Mouse (Mus musculus) C2C12 (cell line): ENCODE data around the gene Tac4. TPM values are rescaled to one million over a fixed set of nuclear protein-coding genes. Genes with fewer than 3 reads are reported as not detected.

Experiments used
- H3K27me3 ChIP-seq: one replicate; pipeline ENCODE4 v1.6.1; 2011; ENCODE audit not compliant: control insufficient read depth, insufficient read depth, insufficient read length
- H3K36me3 ChIP-seq: one replicate; pipeline ENCODE4 v1.6.1; 2011; ENCODE audit not compliant: control insufficient read depth, insufficient read depth
- H3K4me3 ChIP-seq: one replicate; pipeline ENCODE4 v1.5.1; 2011; ENCODE audit warnings: mild to moderate bottlenecking, control low read depth; ENCODE audit not compliant: poor library complexity, insufficient read depth, severe bottlenecking
- H3K79me2 ChIP-seq: one replicate; pipeline ENCODE4 v1.6.1; 2011; ENCODE audit not compliant: control insufficient read depth, insufficient read depth
- H3K79me3 ChIP-seq: one replicate; pipeline ENCODE4 v1.6.1; 2011; ENCODE audit warnings: low read depth, control low read depth
- H3ac ChIP-seq: one replicate; pipeline ENCODE3; 2011; ENCODE audit warnings: low read depth; ENCODE audit not compliant: control insufficient read depth, insufficient read length
- CEBPB ChIP-seq: IDR thresholded peaks from one replicate; pipeline ENCODE4 v1.6.1; 2011; ENCODE audit warnings: low read depth, mild to moderate bottlenecking, control low read depth, moderate library complexity
- CTCF ChIP-seq: IDR thresholded peaks from one replicate; pipeline ENCODE4 v1.5.1; 2011; ENCODE audit not compliant: control insufficient read depth, insufficient read depth, insufficient read length
- FOSL1 ChIP-seq: IDR thresholded peaks from one replicate; pipeline ENCODE4 v1.8.0; 2011; ENCODE audit warnings: mild to moderate bottlenecking, low read length; ENCODE audit not compliant: poor library complexity, insufficient read depth, severe bottlenecking
- MAX ChIP-seq: IDR thresholded peaks from one replicate; pipeline ENCODE4 v1.6.1; 2011; ENCODE audit warnings: mild to moderate bottlenecking, control low read depth
- MYOD1 ChIP-seq: IDR thresholded peaks from one replicate; pipeline ENCODE4 v1.6.1; 2011; ENCODE audit warnings: low read depth; ENCODE audit not compliant: control insufficient read depth, insufficient read length
- MYOG ChIP-seq: IDR thresholded peaks from one replicate; pipeline ENCODE4 v1.6.1; 2011; ENCODE audit not compliant: control insufficient read depth, insufficient read length; ENCODE audit errors: extremely low read depth
- USF1 ChIP-seq: IDR thresholded peaks from one replicate; pipeline ENCODE4 v1.6.1; 2011; ENCODE audit warnings: low read depth, mild to moderate bottlenecking, control low read depth, moderate library complexity
- polyA plus RNA-seq: library from polyadenylated mRNA; unstranded; fragments of >200 nt; fragmentation: generic; extraction: Trizol; gene quantifications from one replicate; pipeline ENCODE4 v1.2.1, GENCODE M21; 2012; ENCODE audit warnings: missing spikeins

Tac4 gene
- polyA plus RNA-seq, 1 experiment, result 0.04 TPM

DNA sequence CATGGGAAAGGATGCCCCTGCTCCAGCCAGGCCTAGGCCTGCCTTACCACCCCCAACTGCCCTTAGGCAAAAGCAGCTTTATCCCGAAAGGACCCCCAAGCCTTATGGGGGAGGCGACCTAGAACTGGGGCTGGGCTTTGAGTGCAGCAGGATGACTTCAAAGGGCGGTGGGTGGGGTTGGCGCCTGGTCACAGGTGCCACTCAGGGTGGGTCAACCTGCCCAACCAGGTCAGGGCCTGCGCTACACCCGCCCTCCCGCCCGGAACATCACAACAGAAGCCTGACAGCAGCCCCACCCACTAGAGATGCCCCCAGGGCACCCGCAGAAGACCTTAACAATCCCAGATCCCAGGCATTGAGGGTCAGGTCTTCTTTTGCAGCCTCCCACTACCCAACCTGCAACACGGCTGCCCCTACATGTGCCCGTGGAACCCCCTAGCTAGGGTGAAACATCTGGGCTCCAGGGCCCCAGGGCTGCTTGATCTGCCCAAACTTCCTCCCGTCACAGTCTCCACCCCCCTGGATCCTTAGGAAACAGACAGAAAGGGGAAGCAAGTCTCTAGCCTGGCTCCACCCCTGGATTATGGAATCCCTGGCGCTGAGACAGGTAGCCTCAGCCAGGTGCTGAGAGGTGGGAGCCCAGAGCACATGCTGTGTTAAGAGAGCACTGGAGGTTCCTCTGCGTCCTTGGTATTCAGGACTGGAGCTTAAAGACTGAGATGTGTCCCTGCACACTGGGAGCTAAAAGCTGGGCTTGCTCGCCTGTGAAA, 37.0 kb upstream of the Tac4 start:
- H3K27me3 ChIP-seq, result no peaks in the 10 kb centered on the region
- no peak overlapping the region for H3ac ChIP-seq
- H3K36me3 ChIP-seq, result no peaks in the 10 kb centered on the region
- H3K79me3 ChIP-seq, result no peaks in the 10 kb centered on the region
- no peak overlapping the region for H3K4me3 ChIP-seq
- H3K79me2 ChIP-seq, result no peaks in the 10 kb centered on the region
- TF ChIP-seq CTCF, result no peak
- no peak for TF ChIP-seq MYOG
- TF ChIP-seq MYOD1, result no peak
- no peak for TF ChIP-seq USF1
- no peak for TF ChIP-seq MAX
- no peak for TF ChIP-seq CEBPB
- no peak for TF ChIP-seq FOSL1

DNA sequence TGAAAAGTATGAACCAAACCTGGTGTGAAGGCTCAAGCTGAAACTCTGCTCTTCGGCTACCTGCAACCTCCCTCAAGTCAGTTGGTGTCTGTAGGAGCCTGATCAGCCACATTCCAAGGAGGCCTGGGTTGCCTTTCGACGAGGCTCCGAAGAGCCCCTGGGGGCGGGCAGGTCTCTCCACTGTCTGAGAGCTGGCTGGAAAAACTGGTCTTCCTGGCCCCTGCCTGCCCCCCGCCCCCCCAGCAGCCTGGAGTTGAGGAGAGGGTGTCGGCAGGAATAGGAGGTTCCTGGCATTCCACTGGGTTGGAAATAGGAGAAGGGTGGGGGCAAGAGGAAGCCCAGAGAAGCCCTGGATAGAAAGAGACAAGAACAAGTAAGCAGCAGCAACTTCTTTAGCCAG, 35.9 kb upstream of the Tac4 start:
- H3K4me3 ChIP-seq, result no peak overlapping the region
- no peak overlapping the region for H3ac ChIP-seq
- TF ChIP-seq FOSL1 (no peak), MYOG (no peak), CTCF (no peak), MYOD1 (no peak), USF1 (no peak), MAX (no peak), CEBPB (no peak)
- H3K79me3 ChIP-seq, result no peaks in the 10 kb centered on the region
- H3K27me3 ChIP-seq, result no peaks in the 10 kb centered on the region
- H3K79me2 ChIP-seq, result no peaks in the 10 kb centered on the region
- no peaks in the 10 kb centered on the region for H3K36me3 ChIP-seq

DNA sequence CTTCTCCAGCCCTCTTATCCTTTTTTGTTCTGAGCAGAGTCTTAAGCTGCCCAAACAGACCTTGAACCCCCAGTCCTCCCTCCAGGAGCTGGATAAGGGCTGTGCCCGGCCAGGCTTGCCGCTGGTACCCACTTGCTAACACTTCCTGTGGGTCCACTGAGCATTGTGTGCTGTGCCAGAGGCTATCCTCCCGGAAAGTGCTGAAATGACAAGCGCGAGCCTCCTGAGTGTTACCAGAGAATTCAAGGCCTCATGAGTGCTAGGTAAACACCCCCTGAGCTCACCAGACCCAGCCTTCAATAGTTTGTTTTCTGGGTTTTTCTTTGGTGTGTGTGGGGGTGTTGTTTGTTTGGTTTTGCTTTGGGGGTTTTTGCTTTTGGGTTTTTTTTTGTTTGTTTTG, 33.9 kb upstream of the Tac4 start:
- Histone ChIP-seq H3K4me3 (no peak overlapping the region), H3K27me3 (no peaks in the 10 kb centered on the region), H3K36me3 (no peaks in the 10 kb centered on the region), H3ac (no peak overlapping the region), H3K79me3 (no peaks in the 10 kb centered on the region), H3K79me2 (no peaks in the 10 kb centered on the region)
- no peak for TF ChIP-seq MAX
- no peak for TF ChIP-seq MYOD1
- no peak for TF ChIP-seq CEBPB
- TF ChIP-seq CTCF, result no peak
- TF ChIP-seq USF1, result no peak
- TF ChIP-seq MYOG, result no peak
- TF ChIP-seq FOSL1, result no peak

DNA sequence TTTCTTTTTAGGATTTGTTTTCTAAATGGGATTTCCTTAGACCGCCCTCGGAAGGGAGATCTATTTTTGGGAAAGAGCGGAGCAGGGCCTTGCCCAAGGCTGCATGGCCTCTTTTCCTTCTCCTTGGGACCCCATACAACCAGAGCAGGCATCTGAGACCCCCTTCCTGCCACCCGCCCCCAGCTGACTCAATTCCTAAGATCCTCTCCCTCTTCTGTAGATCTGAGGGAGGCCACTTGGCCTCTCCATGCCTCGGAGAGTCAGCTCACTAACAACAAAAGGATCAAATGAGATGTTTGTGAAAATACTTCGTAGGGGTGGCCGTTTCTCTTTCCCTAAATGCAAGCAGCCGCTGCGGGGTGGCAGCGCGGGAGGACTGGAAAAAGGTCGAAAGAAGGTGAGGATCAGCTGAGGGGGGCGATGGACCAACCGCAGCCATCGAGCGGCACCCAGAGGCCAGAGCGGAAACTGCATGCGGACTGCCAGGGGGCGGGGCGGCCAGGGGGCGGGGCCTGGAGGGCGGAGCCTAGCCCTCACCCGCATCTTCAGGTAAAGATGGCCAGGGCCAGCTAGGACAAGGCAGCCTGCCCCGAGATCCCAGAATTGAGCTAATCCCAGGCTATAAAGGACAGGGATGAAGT, 29.5 kb upstream of the Tac4 start:
- TF ChIP-seq USF1, result no peak
- TF ChIP-seq CTCF, result peak; percentile 91
- peak; percentile 42 for TF ChIP-seq MAX
- TF ChIP-seq CEBPB, result no peak
- no peak for TF ChIP-seq FOSL1
- no peak for TF ChIP-seq MYOG
- H3K4me3 ChIP-seq, result no peak overlapping the region
- no peaks in the 10 kb centered on the region for H3K36me3 ChIP-seq
- H3K27me3 ChIP-seq, result no peaks in the 10 kb centered on the region
- H3K79me2 ChIP-seq, result no peaks in the 10 kb centered on the region
- H3K79me3 ChIP-seq, result no peaks in the 10 kb centered on the region
- peak overlapping the region; percentile 8 for H3ac ChIP-seq

DNA sequence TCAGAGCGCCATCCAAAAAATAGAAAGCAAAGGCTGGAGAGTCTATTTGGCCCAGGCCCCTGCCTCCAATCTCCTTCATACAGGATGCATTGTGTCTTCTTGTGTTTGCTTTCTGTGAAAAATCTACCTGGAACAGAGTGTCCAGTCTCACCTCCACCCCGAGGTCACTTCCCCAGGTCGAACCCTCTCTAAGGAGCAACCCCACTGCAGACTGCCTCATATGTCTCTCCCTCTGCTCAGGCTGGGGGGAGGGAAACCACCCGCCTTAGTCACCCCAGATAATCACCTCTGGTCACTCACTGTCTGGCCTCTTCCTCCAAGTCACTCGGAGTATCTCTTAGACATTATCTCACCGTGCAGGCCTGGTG, 29.0 kb upstream of the Tac4 start:
- no peaks in the 10 kb centered on the region for H3K79me3 ChIP-seq
- H3ac ChIP-seq, result no peak overlapping the region
- H3K4me3 ChIP-seq, result no peak overlapping the region
- no peaks in the 10 kb centered on the region for H3K27me3 ChIP-seq
- H3K36me3 ChIP-seq, result no peaks in the 10 kb centered on the region
- TF ChIP-seq CEBPB, result no peak
- no peak for TF ChIP-seq MAX
- no peak for TF ChIP-seq MYOD1
- no peak for TF ChIP-seq FOSL1
- no peak for TF ChIP-seq MYOG
- no peak for TF ChIP-seq CTCF
- no peak for TF ChIP-seq USF1
- no peaks in the 10 kb centered on the region for H3K79me2 ChIP-seq

DNA sequence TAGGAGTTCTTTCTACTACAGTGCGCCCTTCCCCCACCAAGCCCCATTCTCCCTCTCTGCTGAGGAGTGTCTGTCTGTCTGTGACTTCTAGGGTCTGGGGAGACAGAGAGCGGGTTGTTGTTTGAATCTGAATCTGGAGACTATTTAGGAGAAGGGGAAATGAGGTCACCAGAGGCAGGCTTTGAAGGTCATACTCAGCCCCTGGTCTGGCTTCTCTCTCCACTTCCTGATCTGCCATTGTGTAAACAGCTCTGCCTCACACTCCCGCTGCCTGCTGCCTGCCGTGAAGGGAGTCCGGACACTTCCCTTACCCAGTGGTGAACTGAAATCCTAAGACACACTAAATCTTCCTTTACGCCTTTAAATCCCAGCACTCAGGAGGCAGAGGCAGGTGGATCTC, 22.9 kb upstream of the Tac4 start:
- Histone ChIP-seq H3K79me3 (no peaks in the 10 kb centered on the region), H3K27me3 (no peaks in the 10 kb centered on the region), H3K4me3 (no peak overlapping the region), H3K79me2 (no peaks in the 10 kb centered on the region), H3ac (no peak overlapping the region), H3K36me3 (no peaks in the 10 kb centered on the region)
- TF ChIP-seq CTCF, result no peak
